Mouse (Mus musculus): Measurements from ENCODE around the gene R3hdm2.

GRCm38 (mm10) chr10:127531548-127531947 is 151.4 kb downstream of the R3hdm2 start:
- TF ChIP-seq POLR2A (IDR thresholded peaks at IDR 0.05; ENCODE audit: low read depth, low read length) (no peak), CTCF (IDR thresholded peaks at IDR 0.05; ENCODE audit: borderline replicate concordance, insufficient read depth, low read length) (no peak)
